Mouse (Mus musculus) CD4-positive, CD25-positive, alpha-beta regulatory T cell, adult 9 weeks (primary cell): ENCODE results near the gene Mybpc1. TPM values are rescaled to one million over a fixed set of nuclear protein-coding genes. Genes with fewer than 3 reads are reported as not detected.

Experiments
- polyA plus RNA-seq: library from polyadenylated mRNA; unstranded; fragments of 100-300 nt; shearing (Covaris generic); gene quantifications from one replicate; pipeline ENCODE4 v1.2.1, GENCODE M21; 2017

Gene Mybpc1
- not detected for polyA plus RNA-seq

DNA sequence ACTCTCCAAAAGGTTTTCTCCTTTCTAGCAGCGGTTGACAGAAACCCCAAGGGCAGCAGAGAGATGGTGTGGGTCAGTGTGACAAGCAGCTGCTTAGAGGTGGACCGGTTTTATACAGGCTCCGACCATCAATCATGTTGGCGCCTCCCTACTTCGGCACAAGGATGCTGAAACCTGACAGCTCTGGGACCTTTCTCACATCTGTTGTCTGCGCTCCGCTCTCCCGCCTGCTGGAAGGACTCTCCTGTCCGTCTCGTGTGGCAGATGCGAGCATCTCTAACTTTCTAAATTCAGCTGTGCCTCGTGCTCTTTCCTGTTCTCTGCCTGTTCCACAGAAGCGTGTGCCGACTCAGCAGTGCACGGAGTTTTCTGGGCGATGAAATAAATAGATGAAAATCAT is at the start of gene Mybpc1:
Gene Mybpc1, minus strand, starts transcription at position 210 of the 400 bp plus-strand sequence.

DNA sequence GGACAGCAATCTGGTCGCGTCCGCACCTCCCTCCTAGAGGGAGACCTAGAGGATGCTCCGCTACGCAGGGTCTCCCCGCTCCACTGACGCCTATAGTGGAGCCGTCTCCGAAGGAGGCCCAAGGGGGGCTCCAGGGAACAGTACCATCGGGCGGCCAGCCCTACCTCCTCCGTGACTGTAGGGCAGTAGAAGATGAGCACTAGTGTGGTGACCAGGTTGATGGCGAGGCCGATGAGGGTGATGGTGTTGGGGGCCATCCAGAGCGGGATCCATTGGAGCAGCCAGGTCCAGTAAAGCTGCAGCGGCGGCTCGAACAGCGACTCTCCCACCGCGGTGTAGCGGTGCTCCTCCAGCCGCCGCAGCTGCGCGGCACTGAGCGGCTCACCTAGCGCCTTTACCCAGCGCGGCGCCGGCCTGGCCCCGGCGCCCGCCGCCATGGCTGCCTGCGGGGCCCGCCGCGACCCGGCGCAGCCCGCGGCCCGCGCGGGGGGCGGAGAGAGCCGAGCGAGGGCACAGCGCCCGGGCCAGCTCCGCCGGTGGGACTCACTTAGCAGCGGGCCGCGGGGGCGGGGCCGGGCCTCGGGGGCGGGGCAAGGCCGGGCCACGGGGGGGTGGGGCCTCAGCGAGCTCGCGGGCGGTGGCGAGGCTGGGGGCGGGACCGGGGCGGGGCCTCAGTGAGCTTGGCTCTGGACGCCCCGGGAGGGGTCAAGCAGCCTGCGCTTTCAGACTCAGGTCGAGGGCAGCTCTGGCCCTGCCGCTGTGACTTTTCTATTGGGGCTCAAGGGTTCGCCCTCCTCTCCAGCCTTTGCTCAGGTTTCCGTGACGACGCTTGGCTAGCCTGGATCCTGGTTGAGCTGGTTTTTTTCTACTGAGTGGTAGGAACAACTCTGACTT is 101.3 kb downstream of the Mybpc1 start, which contains the start of gene Chpt1:
Gene Chpt1, minus strand, starts transcription at position 653 of the 894 bp plus-strand sequence.

Other genes with a start within 250 kb of the Mybpc1 start
- 1.0 TPM for gene Dram1, start 226.1 kb downstream of the Mybpc1 start, polyA plus RNA-seq
- gene Gnptab, start 226.0 kb downstream of the Mybpc1 start, polyA plus RNA-seq, result 5.8 TPM
- gene Sycp3, start 145.6 kb downstream of the Mybpc1 start, polyA plus RNA-seq, result not detected
- 0.93 TPM for gene Chpt1, start 101.1 kb downstream of the Mybpc1 start, polyA plus RNA-seq
- 1.4 TPM for gene Spic, start 79.9 kb upstream of the Mybpc1 start, polyA plus RNA-seq
- gene Arl1, start 125.7 kb upstream of the Mybpc1 start, polyA plus RNA-seq, result 89.3 TPM
- gene Utp20, start 221.7 kb upstream of the Mybpc1 start, polyA plus RNA-seq, result 33.6 TPM